Mouse (Mus musculus) embryonic facial prominence, embryonic 12.5 days (tissue): ENCODE measurements around the gene Nhsl2. TPM values are rescaled to one million over a fixed set of nuclear protein-coding genes. Genes with fewer than 3 reads are reported as not detected.
A peak's percentile ranks its signal among the peaks of the same experiment; 100 is the strongest.

ENCODE experiments used
- ATAC-seq: fragments of 200-750 bp; cut with Nextera tagmentation; 2 replicates; pipeline ENCODE4 v1.8.0; 2017; ENCODE audit not compliant: insufficient number of reproducible peaks, insufficient read depth, low FRiP score, low TSS enrichment
- H3K27ac ChIP-seq: fragments of 300-500 bp; sonication (generic); 2 replicates; pipeline ENCODE4 v1.5.1; 2016; ENCODE audit warnings: mild to moderate bottlenecking
- H3K27me3 ChIP-seq: fragments of 300-500 bp; sonication (generic); 2 replicates; pipeline ENCODE4 v1.6.1; 2016; ENCODE audit warnings: mild to moderate bottlenecking, moderate library complexity
- H3K36me3 ChIP-seq: fragments of 300-500 bp; sonication (generic); 2 replicates; pipeline ENCODE4 v1.6.1; 2016; ENCODE audit warnings: mild to moderate bottlenecking
- H3K4me1 ChIP-seq: fragments of 300-500 bp; sonication (generic); 2 replicates; pipeline ENCODE4 v1.6.1; 2016
- H3K4me2 ChIP-seq: fragments of 300-500 bp; sonication (generic); replicated peaks from 2 replicates; pipeline ENCODE4 v1.6.1; 2016; ENCODE audit warnings: mild to moderate bottlenecking, moderate library complexity
- H3K4me3 ChIP-seq: fragments of 300-500 bp; sonication (generic); 2 replicates; pipeline ENCODE4 v1.5.1; 2016; ENCODE audit warnings: mild to moderate bottlenecking
- H3K9ac ChIP-seq: fragments of 300-500 bp; sonication (generic); 2 replicates; pipeline ENCODE4 v1.6.1; 2016; ENCODE audit warnings: mild to moderate bottlenecking, moderate library complexity
- H3K9me3 ChIP-seq: fragments of 300-500 bp; sonication (generic); 2 replicates; pipeline ENCODE4 v1.6.1; 2016; ENCODE audit warnings: mild to moderate bottlenecking, moderate library complexity
- WGBS: fragments of 180-500 bp; shearing (Covaris S2); methylation state at CpG from one replicate; pipeline ENCODE4 v1.1.7; 2016; 5-methylcytosine and 5-hydroxymethylcytosine counted together
- polyA plus RNA-seq: library from polyadenylated mRNA; unstranded; fragments of >200 nt; fragmentation: Nextera tagmentation; extraction: Ambion mirVana; gene quantifications from 2 replicates; pipeline ENCODE4 v1.2.1, GENCODE M21; 2016

Nhsl2 gene
- polyA plus RNA-seq, 1 experiment from 2014 or later: 20.1 TPM

GRCm38 (mm10) chrX:102059437-102059836 is 210.3 kb downstream of the Nhsl2 start:
- Histone ChIP-seq H3K9ac (no peak overlapping the region), H3K4me1 (0 out of 2 replicates have a peak, but pooled peaks cover 3% of the 10 kb centered on the region), H3K27ac (no peak overlapping the region), H3K4me2 (no peak overlapping the region), H3K36me3 (no peaks in the 10 kb centered on the region), H3K9me3 (no peaks in the 10 kb centered on the region), H3K4me3 (no peak overlapping the region), H3K27me3 (peaks cover 3% of the 10 kb centered on the region; the same call in 1 of the 2 replicates)
- WGBS: 65% methylated on average over 9 of the region's 9 CpGs
- ATAC-seq: no peak

- Histone ChIP-seq H3K27ac (no peak overlapping the region), H3K4me1 (0 out of 2 replicates have a peak, but pooled peaks cover 3% of the 10 kb centered on the region), H3K27me3 (peaks cover 5% of the 10 kb centered on the region; the same call in 1 of the 2 replicates), H3K9me3 (no peaks in the 10 kb centered on the region), H3K36me3 (no peaks in the 10 kb centered on the region), H3K4me2 (no peak overlapping the region), H3K4me3 (no peak overlapping the region), H3K9ac (no peak overlapping the region)
- 68% methylated on average over 5 of the region's 5 CpGs for WGBS
- ATAC-seq: no peak
Measured at GRCm38 (mm10) chrX:102060243-102060642, 211.1 kb downstream of the Nhsl2 start.

GRCm38 (mm10) chrX:102060891-102061290 is 211.7 kb downstream of the Nhsl2 start:
- peaks cover 5% of the 10 kb centered on the region; the same call in 1 of the 2 replicates for H3K4me1 ChIP-seq
- H3K36me3 ChIP-seq: no peaks in the 10 kb centered on the region
- no peaks in the 10 kb centered on the region for H3K9me3 ChIP-seq
- H3K4me2 ChIP-seq: no peak overlapping the region
- ATAC-seq: no peak
- no peak overlapping the region for H3K9ac ChIP-seq
- no peak overlapping the region for H3K27ac ChIP-seq
- WGBS: 14% methylated on average over 2 of the region's 2 CpGs
- H3K27me3 ChIP-seq: peaks cover 5% of the 10 kb centered on the region; the same call in 1 of the 2 replicates
- H3K4me3 ChIP-seq: no peak overlapping the region

GRCm38 (mm10) chrX:102064062-102064461 is 214.9 kb downstream of the Nhsl2 start:
- no peak overlapping the region for H3K4me2 ChIP-seq
- 0 out of 2 replicates have a peak, but pooled peaks have one; percentile 31 for ATAC-seq
- H3K4me1 ChIP-seq: peaks cover 6% of the 10 kb centered on the region; the same call in 1 of the 2 replicates
- H3K27ac ChIP-seq: no peak overlapping the region
- 50% methylated on average over 3 of the region's 3 CpGs for WGBS
- no peak overlapping the region for H3K4me3 ChIP-seq
- peaks cover 9% of the 10 kb centered on the region; the same call in 1 of the 2 replicates for H3K27me3 ChIP-seq
- no peak overlapping the region for H3K9ac ChIP-seq
- no peaks in the 10 kb centered on the region for H3K9me3 ChIP-seq
- no peaks in the 10 kb centered on the region for H3K36me3 ChIP-seq

GRCm38 (mm10) chrX:102065213-102065775 is 216.1 kb downstream of the Nhsl2 start:
- no peak overlapping the region for H3K9ac ChIP-seq
- no peak for ATAC-seq
- no peak overlapping the region for H3K27ac ChIP-seq
- H3K4me2 ChIP-seq: no peak overlapping the region
- H3K9me3 ChIP-seq: no peaks in the 10 kb centered on the region
- no peak overlapping the region for H3K4me3 ChIP-seq
- H3K4me1 ChIP-seq: peaks cover 6% of the 10 kb centered on the region; the same call in 1 of the 2 replicates
- WGBS: 51% methylated on average over 4 of the region's 4 CpGs
- peaks cover 12% of the 10 kb centered on the region; the same call in 1 of the 2 replicates for H3K27me3 ChIP-seq
- H3K36me3 ChIP-seq: no peaks in the 10 kb centered on the region

- Histone ChIP-seq H3K27me3 (peaks cover 18% of the 10 kb centered on the region), H3K4me2 (no peak overlapping the region), H3K36me3 (no peaks in the 10 kb centered on the region), H3K9me3 (no peaks in the 10 kb centered on the region), H3K4me3 (no peak overlapping the region), H3K9ac (no peak overlapping the region), H3K27ac (no peak overlapping the region), H3K4me1 (peaks cover 6% of the 10 kb centered on the region; the same call in 1 of the 2 replicates)
- 23% methylated on average over 9 of the region's 9 CpGs for WGBS
- no peak for ATAC-seq
Measured at GRCm38 (mm10) chrX:102066134-102066533, 216.9 kb downstream of the Nhsl2 start.

GRCm38 (mm10) chrX:102067118-102067517 is 217.9 kb downstream of the Nhsl2 start:
- 72% methylated on average over 6 of the region's 6 CpGs for WGBS
- no peak for ATAC-seq

GRCm38 (mm10) chrX:102068811-102069540 is 219.8 kb downstream of the Nhsl2 start:
- Histone ChIP-seq H3K4me1 (peaks cover 4% of the 10 kb centered on the region; the same call in 1 of the 2 replicates), H3K9ac (no peak overlapping the region), H3K9me3 (no peaks in the 10 kb centered on the region), H3K4me3 (no peak overlapping the region), H3K27me3 (peaks cover 18% of the 10 kb centered on the region; the same call in 1 of the 2 replicates), H3K4me2 (no peak overlapping the region), H3K27ac (no peak overlapping the region), H3K36me3 (no peaks in the 10 kb centered on the region)
- ATAC-seq: no peak
- WGBS: 93% methylated on average over 24 of the region's 24 CpGs

More at GRCm38 (mm10) chrX:102067118-102067517, 217.9 kb downstream of the Nhsl2 start:
- peaks cover 6% of the 10 kb centered on the region; the same call in 1 of the 2 replicates for H3K4me1 ChIP-seq
- no peak overlapping the region for H3K4me3 ChIP-seq
- H3K9me3 ChIP-seq: no peaks in the 10 kb centered on the region
- H3K9ac ChIP-seq: no peak overlapping the region
- H3K27ac ChIP-seq: no peak overlapping the region
- H3K4me2 ChIP-seq: no peak overlapping the region
- peaks cover 20% of the 10 kb centered on the region for H3K27me3 ChIP-seq
- no peaks in the 10 kb centered on the region for H3K36me3 ChIP-seq

- H3K9me3 ChIP-seq: no peaks in the 10 kb centered on the region
- 24% methylated on average over 60 of the region's 61 CpGs for WGBS
- H3K4me1 ChIP-seq: peaks cover 2% of the 10 kb centered on the region; the same call in 1 of the 2 replicates
- peak within 1 kb of the TSS; percentile 51 for H3K4me3 ChIP-seq
- peaks cover 15% of the 10 kb centered on the region; the same call in 1 of the 2 replicates for H3K27me3 ChIP-seq
- peak within 1 kb of the TSS; percentile 79 for H3K27ac ChIP-seq
- ATAC-seq: peak; percentile 93
- no peaks in the 10 kb centered on the region for H3K36me3 ChIP-seq
- H3K4me2 ChIP-seq: peak within 1 kb of the TSS; percentile 63
- peak within 1 kb of the TSS; percentile 56 for H3K9ac ChIP-seq
Measured at GRCm38 (mm10) chrX:102070591-102071471, 221.6 kb downstream of the Nhsl2 start, which contains the start of gene Rtl5. Gene Rtl5 (minus strand): TSS chrX:102071304.

- 0 out of 2 replicates have a peak, but pooled peaks have one; percentile 37 for ATAC-seq
- H3K9ac ChIP-seq: peak overlapping the region; percentile 56; the same call in 1 of the 2 replicates
- peak overlapping the region; percentile 63 for H3K4me2 ChIP-seq
- no peaks in the 10 kb centered on the region for H3K9me3 ChIP-seq
- 17% methylated on average over 2 of the region's 2 CpGs for WGBS
- peak overlapping the region; percentile 79 for H3K27ac ChIP-seq
- peaks cover 15% of the 10 kb centered on the region; the same call in 1 of the 2 replicates for H3K27me3 ChIP-seq
- no peaks in the 10 kb centered on the region for H3K36me3 ChIP-seq
- H3K4me1 ChIP-seq: no peaks in the 10 kb centered on the region
- peak overlapping the region; percentile 51 for H3K4me3 ChIP-seq
Measured at GRCm38 (mm10) chrX:102071517-102071916, 222.3 kb downstream of the Nhsl2 start.
